Mouse (Mus musculus) T-helper 17 cell (primary cell): ENCODE data around the gene Bcl2l13.
"Not testable (repeated sequence)": the region's sequence is repeated elsewhere in the genome, so short reads cannot be mapped to it uniquely, and the experiment has no call there.

ENCODE experiments used
- in situ Hi-C, 2 experiments: fragments of 300-600 bp; cut with MboI, MseI; formaldehyde crosslinking; loops; 1 replicate in 1 of 2; 2 replicates in 1 of 2; pipeline ENCODE4 v1.15.1; 2025; ENCODE audit warnings: high pct_unique_total_duplicates in 2 of 2

Bcl2l13 gene

DNA sequence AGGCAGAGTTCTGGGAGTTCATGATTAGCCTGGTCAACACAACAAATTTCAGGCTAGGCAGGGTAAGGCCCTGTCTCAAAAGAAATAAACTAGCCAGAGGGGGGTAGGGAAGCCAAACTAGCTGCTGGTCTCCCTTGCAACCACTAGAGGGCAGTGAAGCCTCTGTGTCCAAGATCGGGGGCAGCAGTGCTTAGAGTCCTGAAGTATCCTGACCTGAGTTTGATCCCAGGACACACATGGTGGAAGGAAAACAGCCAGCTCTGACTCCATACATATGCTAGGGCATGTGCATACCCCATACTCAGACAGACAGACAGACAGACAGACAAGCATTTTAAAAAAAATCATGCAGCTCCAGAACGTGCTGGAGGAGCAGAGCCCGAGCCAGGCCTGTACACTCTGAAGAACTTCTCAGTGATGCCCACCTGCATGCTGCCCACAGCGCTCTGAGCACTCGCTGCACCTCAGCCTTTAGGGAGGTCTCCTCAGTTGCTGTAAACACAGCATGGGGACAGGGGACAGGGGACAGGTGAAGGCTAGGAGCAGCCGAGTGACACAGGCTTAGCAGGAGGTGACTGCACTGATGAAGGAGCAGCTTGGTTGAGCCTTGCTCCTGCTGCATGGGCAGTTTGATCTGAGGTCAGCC lies 62.3 kb downstream of the Bcl2l13 start:
- in situ Hi-C loops, result no loop called here

GRCm38 (mm10) chr6:120901776-120902645 lies 66.0 kb downstream of the Bcl2l13 start:
- in situ Hi-C loops, result loop anchor here in 1 of 2 experiments (5.0 kb wide), 1 partner anchor 275 kb away; no protein-coding TSS in a partner anchor

DNA sequence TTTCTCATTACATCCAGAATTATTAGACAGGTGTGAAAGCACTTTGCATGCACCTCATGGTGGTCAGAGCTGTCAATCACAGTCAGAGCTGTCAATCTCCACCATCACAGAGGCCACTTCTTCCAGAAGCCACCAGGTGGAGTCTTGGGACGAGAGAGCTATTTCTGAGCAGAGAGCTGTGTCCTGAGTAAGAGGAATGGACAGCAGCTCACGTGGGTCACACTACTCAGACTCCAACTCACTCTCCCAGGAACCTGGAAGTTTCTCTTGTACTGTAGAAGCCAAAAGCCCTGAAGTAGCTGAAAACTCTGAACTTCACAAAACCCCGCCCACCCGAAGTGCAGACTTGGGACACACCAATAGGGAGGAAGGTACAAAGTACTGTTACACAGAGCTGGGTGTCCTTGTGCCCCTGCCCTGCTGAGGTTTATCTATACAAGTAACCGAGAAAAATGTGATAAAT lies 67.5 kb downstream of the Bcl2l13 start:
- in situ Hi-C loops, result loop anchor here in 1 of 2 experiments (5.0 kb wide), 1 partner anchor 274 kb away; no protein-coding TSS in a partner anchor

- in situ Hi-C loops, result loop anchor here in 1 of 2 experiments (5.0 kb wide), 1 partner anchor 273 kb away; no protein-coding TSS in a partner anchor
These were observed 67.9 kb downstream of the Bcl2l13 start for GRCm38 (mm10) chr6:120903961-120904360.

- in situ Hi-C loops, result no loop called here
These were observed 69.1 kb downstream of the Bcl2l13 start for GRCm38 (mm10) chr6:120905111-120905510.

DNA sequence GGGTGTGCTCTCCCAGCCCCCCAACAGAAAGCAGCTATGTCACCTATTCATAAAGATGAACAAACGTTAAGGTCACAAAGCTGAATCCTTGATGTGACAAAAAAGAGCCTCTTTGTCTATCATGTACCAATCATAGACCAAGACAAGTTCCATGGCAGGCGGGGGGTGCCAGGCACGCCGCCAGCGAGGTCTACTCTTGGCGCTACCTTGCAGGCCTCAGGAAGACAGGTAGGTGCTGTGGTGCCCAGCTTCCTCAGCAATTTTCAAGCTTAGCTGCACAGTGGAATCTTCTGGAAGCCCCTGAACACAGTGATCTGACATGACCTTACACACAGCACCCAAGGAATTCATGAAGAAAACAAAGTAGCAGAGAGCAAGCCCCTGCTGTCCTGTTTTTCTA lies 70.5 kb downstream of the Bcl2l13 start:
- in situ Hi-C loops, result no loop called here

GRCm38 (mm10) chr6:120907876-120908597 lies 72.0 kb downstream of the Bcl2l13 start:
- in situ Hi-C loops, result not testable (repeated sequence)

- in situ Hi-C loops, result no loop called here
These were observed 73.5 kb downstream of the Bcl2l13 start for GRCm38 (mm10) chr6:120909501-120909900.

GRCm38 (mm10) chr6:120911213-120912007 lies 75.4 kb downstream of the Bcl2l13 start:
- in situ Hi-C loops, result no loop called here

DNA sequence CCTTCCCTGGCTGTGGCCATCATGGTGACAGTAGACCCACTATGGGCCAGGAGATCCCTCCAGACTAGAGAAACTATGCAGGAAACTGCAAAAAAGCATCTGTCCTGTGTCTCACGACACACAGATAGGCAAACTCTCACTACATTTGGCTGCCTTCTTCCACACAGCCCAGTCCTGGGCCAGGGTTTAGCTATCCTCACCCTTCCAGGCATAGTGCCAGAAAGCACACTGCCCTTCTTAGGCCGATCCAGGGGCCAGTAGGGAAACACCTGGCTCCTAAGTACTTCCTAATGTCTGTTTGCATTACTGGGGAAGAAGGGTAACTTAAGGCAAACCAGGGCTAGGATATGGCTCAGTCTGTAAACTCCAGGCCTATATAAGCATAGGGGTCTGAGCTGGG lies 76.9 kb downstream of the Bcl2l13 start:
- in situ Hi-C loops, result no loop called here

DNA sequence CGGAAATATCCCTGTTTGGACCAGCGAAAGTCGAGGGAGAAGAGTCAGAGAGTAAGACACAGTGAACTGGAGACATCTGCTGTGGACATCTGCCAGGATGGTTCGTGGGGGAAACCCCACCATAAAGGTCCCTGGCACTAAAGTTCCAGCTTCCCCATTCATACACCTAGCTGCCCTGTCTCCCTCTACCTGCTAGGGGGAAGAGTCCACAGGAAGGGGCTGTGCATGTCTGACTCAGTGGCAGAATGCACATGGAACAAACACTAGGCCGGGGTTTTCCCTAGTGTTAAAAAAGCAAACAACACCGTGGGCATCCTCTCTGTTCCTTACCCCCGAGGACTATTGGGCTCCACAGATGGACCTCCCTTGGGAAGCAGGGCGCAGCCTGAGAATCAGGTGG lies 77.8 kb downstream of the Bcl2l13 start:
- in situ Hi-C loops, result no loop called here

DNA sequence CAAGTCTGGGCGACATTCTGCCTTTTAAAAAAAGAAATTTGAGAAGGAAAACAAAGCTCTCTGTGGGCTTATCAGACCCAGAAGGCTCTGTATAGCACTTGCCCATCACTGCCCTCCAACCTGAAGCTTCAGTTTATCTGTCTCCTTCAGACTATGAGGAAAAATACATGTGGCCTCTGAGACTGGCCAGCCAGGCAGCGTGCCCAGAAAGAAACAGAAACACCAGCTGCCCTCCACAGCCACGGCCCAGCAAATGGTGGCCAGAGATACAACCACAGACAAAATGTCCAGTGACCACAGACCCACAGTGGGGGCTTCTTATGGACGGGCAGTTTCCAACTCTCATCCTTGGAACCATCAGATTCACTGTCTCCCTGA lies 78.5 kb downstream of the Bcl2l13 start:
- in situ Hi-C loops, result no loop called here

- in situ Hi-C loops, result no loop called here
These were observed 79.1 kb downstream of the Bcl2l13 start for GRCm38 (mm10) chr6:120914911-120915648.

GRCm38 (mm10) chr6:120915649-120915975 lies 79.6 kb downstream of the Bcl2l13 start:
- in situ Hi-C loops, result no loop called here

- in situ Hi-C loops, result no loop called here
These were observed 80.3 kb downstream of the Bcl2l13 start, which contains the start of gene Bid for GRCm38 (mm10) chr6:120916074-120916971. Gene Bid, minus strand, starts transcription at chr6:120916853.

DNA sequence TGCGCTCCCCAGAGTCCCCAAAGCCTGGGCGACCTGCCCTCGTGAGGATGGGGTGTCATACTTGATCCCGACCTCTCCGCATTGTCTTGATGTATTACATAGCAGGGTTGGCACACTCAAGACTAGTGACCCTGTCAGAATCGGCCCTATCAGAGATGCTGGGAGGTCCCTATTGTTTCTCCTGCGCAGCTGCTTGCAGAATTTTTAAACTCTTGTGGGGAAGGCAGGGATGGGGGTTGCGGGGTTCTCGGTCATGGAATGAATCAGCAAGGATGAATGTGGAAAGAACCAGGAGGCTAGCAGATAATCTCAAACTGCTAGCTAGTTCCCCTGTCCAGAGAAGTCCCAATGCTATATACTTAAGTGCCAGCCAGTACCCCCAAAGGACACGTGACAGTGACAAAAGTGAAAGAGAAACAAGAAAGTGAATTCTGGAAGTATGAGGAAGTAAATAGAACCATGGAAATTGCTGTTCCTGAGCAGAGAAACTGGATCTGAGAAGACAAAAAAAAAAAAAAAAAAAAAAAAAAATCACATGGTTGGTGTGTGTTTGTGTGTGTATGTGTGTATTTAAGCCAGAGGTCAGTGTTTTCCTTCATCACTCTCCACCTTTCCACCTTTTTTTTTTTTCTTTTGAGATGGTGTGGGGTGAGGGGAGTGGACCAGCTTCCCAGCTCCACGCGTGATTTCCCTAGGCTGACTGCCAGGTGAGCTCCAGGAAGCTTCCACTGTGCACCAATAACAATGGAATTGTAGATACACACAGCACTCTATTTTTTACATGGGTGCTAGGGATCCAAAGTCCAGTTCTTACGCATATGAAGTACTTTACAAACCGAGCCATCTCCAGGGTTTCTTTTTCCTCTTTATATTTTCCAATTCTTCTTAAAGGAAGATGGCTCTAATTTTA lies 81.2 kb downstream of the Bcl2l13 start:
- in situ Hi-C loops, result not testable (repeated sequence)

GRCm38 (mm10) chr6:120917975-120918374 lies 82.0 kb downstream of the Bcl2l13 start:
- in situ Hi-C loops, result no loop called here

DNA sequence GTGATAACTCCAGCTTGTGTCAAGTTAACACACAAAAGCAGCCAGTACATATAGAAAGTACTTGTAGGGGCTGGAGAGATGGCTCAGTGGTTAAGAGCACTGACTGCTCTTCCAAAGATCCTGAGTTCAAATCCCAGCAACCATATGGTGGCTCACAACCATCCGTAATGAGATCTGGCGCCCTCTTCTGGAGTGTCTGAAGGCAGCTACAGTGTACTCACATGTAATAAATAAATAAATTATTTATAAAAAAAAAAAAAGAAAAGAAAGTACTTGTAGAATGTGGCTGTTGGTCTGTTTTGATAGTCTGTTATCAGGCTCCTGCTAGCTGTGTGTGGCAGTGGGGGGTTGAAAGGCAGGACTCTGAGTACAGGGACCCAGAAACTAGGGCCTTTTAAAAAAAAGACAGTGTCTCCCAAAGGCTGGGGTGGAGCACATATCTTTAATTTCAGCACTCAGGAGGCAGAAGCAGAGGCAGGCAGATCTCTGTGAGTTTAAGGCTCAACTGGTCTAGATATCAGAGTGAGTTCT lies 88.8 kb downstream of the Bcl2l13 start:
- in situ Hi-C loops, result loop anchor here in 1 of 2 experiments (10.0 kb wide), 1 partner anchor 1890 kb away; the partner anchor contains the start of gene Foxj2
